Mouse (Mus musculus) heart, postnatal 0 days (tissue): ENCODE data around the gene Dhx58.

Source experiments
- CTCF ChIP-seq: IDR thresholded peaks from 2 replicates; pipeline ENCODE4 v1.5.1; 2016; ENCODE audit warnings: antibody characterized with exemption, control low read depth, low read depth
- EP300 ChIP-seq: IDR thresholded peaks from 2 replicates; pipeline ENCODE4 v1.6.1; 2016; ENCODE audit warnings: antibody characterized with exemption, low read depth

DNA sequence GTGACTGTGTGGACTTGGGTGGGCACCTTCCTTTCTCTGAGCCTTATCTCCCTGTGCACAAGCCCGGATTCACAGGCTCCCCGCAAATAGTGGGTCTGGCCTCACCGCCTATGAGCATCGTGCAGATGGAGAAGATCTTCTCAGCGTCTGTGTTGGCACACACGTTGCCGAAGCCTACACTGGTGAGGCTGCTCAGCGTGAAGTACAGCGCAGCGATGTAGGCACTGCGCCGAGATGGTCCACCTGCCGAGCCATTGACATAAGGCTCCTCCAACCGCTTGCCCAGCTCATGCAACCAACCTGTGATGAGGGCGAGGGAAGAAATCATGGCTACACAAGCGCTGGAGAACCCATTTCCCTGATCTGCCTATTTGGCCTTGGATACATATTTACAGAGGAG lies 46.1 kb upstream of the Dhx58 start:
- no peak for TF ChIP-seq CTCF
- TF ChIP-seq EP300, result no peak
